Mouse (Mus musculus) liver, postnatal 0 days (tissue): ENCODE data around the gene Klhdc4.

Source experiments
- CTCF ChIP-seq: sonication (generic); IDR thresholded peaks from 2 replicates; pipeline ENCODE4 v1.5.1; 2016; ENCODE audit warnings: antibody characterized with exemption, low read depth
- EP300 ChIP-seq: IDR thresholded peaks from 2 replicates; pipeline ENCODE4 v1.6.1; 2016; ENCODE audit warnings: antibody characterized with exemption, low read depth, mild to moderate bottlenecking

GRCm38 (mm10) chr8:121829048-121829776 is at the start of gene Klhdc4:
- no peak for TF ChIP-seq CTCF
- no peak; the same call in 1 of the 2 replicates for TF ChIP-seq EP300
